Mouse (Mus musculus) midbrain, postnatal 0 days (tissue): ENCODE data around the gene Tyrp1. TPM values are rescaled to one million over a fixed set of nuclear protein-coding genes. Genes with fewer than 3 reads are reported as not detected.

Experiments
- ATAC-seq: fragments of 200-750 bp; cut with Nextera tagmentation; 2 replicates; pipeline ENCODE4 v1.8.0; 2017; ENCODE audit warnings: moderate number of reproducible peaks, mild to moderate bottlenecking, moderate TSS enrichment, moderate library complexity; ENCODE audit not compliant: low FRiP score
- DNase-seq: peaks from one replicate; pipeline ENCODE4 v3.0.0-alpha.2; 2015; ENCODE audit warnings: low spot score
- H3K27ac ChIP-seq: fragments of 300-500 bp; sonication (generic); 2 replicates; pipeline ENCODE4 v1.5.1; 2014; ENCODE audit warnings: low read depth, mild to moderate bottlenecking, low read length, mixed read lengths
- H3K27me3 ChIP-seq: fragments of 300-500 bp; sonication (generic); 2 replicates; pipeline ENCODE4 v1.6.1; 2014; ENCODE audit warnings: low read length, control low read depth, mixed read lengths; ENCODE audit not compliant: insufficient read depth
- H3K36me3 ChIP-seq: fragments of 300-500 bp; sonication (generic); 2 replicates; pipeline ENCODE4 v1.6.1; 2014; ENCODE audit warnings: low read length, control low read depth, mixed read lengths; ENCODE audit not compliant: insufficient read depth
- H3K4me1 ChIP-seq: fragments of 300-500 bp; sonication (generic); 2 replicates; pipeline ENCODE4 v1.6.1; 2014; ENCODE audit warnings: mild to moderate bottlenecking, control low read depth, antibody characterized with exemption, low read length, mixed read lengths; ENCODE audit not compliant: insufficient read depth
- H3K4me2 ChIP-seq: fragments of 300-500 bp; sonication (generic); 2 replicates; pipeline ENCODE4 v1.6.1; 2014; ENCODE audit warnings: low read depth, mild to moderate bottlenecking, low read length, mixed read lengths; ENCODE audit not compliant: poor library complexity, severe bottlenecking
- H3K4me3 ChIP-seq: fragments of 300-500 bp; sonication (generic); 2 replicates; pipeline ENCODE4 v1.5.1; 2014; ENCODE audit warnings: low read depth, mild to moderate bottlenecking, low read length, moderate library complexity
- H3K9ac ChIP-seq: fragments of 300-500 bp; sonication (generic); replicated peaks from 2 replicates; pipeline ENCODE4 v1.6.1; 2014; ENCODE audit warnings: mild to moderate bottlenecking, low read length, moderate library complexity, mixed read lengths; ENCODE audit not compliant: poor library complexity, severe bottlenecking
- H3K9me3 ChIP-seq: fragments of 300-500 bp; sonication (generic); 2 replicates; pipeline ENCODE4 v1.6.1; 2016; ENCODE audit warnings: low read length, control low read depth
- CTCF ChIP-seq: IDR thresholded peaks from 2 replicates; pipeline ENCODE4 v1.5.1; 2016; ENCODE audit warnings: antibody characterized with exemption, mild to moderate bottlenecking
- WGBS: fragments of 180-500 bp; shearing (Covaris S2); extraction: QIAGEN DNeasy Blood & Tissue Kit; methylation state at CpG from one replicate; pipeline ENCODE4 v1.1.7; 2014; 5-methylcytosine and 5-hydroxymethylcytosine counted together
- polyA plus RNA-seq: library from polyadenylated mRNA; unstranded; fragments of >200 nt; fragmentation: Nextera tagmentation; extraction: Ambion mirVana; gene quantifications from 2 replicates; pipeline ENCODE4 v1.2.1, GENCODE M21; 2015
- total RNA-seq: library from RNA; depleted of rRNA; stranded (reverse); fragments of >200 nt; gene quantifications from 2 replicates; pipeline ENCODE4 v1.2.3, GENCODE M21; 2014

The Tyrp1 gene
- total and polyA plus RNA-seq, 2 experiments from 2014 or later = 0.17 to 1.2 TPM

- TF ChIP-seq CTCF = no peak
- no peaks in the 10 kb centered on the region for H3K27me3 ChIP-seq
- no peaks in the 10 kb centered on the region for H3K4me1 ChIP-seq
- ATAC-seq = no peak
- no peaks in the 10 kb centered on the region for H3K36me3 ChIP-seq
- H3K9ac ChIP-seq = no peak overlapping the region
- H3K9me3 ChIP-seq = no peaks in the 10 kb centered on the region
- H3K4me2 ChIP-seq = no peak overlapping the region
- WGBS = 88% methylated on average over 1 of the region's 1 CpGs
- no peak overlapping the region for H3K4me3 ChIP-seq
- no peak for DNase-seq
- no peak overlapping the region for H3K27ac ChIP-seq
Measured at GRCm38 (mm10) chr4:80841980-80842379, 8.1 kb downstream of the Tyrp1 start.

DNA sequence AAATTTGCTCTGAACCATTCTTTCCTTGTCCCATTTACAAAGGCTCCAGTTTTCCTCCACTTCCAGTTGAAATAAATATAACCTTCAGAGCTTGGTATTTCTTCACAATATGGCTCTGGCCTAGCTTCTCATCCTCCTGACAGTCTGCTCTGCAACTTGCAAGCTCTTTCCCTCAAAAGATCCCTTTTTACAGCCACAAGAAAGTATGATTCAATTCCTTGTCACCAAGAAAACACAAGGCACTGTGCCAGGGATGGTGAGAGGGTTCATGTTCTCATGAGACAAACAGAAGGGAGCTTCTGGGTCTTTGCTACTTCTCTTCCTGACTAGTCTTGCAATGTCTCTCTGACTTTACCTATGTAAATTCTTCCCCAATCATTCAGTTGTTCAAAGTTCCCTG, 9.8 kb downstream of the Tyrp1 start:
- no peak overlapping the region for H3K4me3 ChIP-seq
- TF ChIP-seq CTCF = no peak

DNA sequence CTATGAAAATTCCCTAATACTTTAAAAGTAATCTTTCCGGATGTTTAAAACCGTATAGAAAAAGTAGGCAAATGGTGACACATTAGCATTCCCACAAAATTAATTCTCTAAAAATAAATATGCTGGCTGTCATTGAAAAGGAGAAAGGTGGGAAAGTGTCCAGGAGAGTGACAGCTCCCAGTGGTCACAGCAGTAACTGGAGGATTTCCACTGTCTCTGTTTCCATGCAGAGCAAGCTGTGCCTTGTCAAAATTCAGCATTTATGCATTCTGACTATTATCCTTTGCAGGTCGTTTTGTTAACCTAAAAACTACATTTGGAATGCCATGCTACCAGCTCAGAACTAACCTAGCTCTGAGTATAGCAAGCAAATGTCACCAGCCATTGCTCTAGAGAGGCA, 12.1 kb downstream of the Tyrp1 start:
- no peaks in the 10 kb centered on the region for H3K36me3 ChIP-seq
- no peak for TF ChIP-seq CTCF
- no peak overlapping the region for H3K4me3 ChIP-seq
- ATAC-seq (no peak), DNase-seq (no peak)
- 59% methylated on average over 3 of the region's 3 CpGs for WGBS
- H3K27me3 ChIP-seq = no peaks in the 10 kb centered on the region
- H3K9ac ChIP-seq = no peak overlapping the region
- no peaks in the 10 kb centered on the region for H3K9me3 ChIP-seq
- H3K4me1 ChIP-seq = no peaks in the 10 kb centered on the region
- H3K4me2 ChIP-seq = no peak overlapping the region
- no peak overlapping the region for H3K27ac ChIP-seq

More for the DNA sequence above, 9.8 kb downstream of the Tyrp1 start:
- no peaks in the 10 kb centered on the region for H3K4me1 ChIP-seq
- H3K9me3 ChIP-seq = no peaks in the 10 kb centered on the region
- no peaks in the 10 kb centered on the region for H3K27me3 ChIP-seq
- no peak for ATAC-seq
- H3K36me3 ChIP-seq = no peaks in the 10 kb centered on the region
- no peak overlapping the region for H3K27ac ChIP-seq
- no peak overlapping the region for H3K4me2 ChIP-seq
- H3K9ac ChIP-seq = no peak overlapping the region
- no peak for DNase-seq

DNA sequence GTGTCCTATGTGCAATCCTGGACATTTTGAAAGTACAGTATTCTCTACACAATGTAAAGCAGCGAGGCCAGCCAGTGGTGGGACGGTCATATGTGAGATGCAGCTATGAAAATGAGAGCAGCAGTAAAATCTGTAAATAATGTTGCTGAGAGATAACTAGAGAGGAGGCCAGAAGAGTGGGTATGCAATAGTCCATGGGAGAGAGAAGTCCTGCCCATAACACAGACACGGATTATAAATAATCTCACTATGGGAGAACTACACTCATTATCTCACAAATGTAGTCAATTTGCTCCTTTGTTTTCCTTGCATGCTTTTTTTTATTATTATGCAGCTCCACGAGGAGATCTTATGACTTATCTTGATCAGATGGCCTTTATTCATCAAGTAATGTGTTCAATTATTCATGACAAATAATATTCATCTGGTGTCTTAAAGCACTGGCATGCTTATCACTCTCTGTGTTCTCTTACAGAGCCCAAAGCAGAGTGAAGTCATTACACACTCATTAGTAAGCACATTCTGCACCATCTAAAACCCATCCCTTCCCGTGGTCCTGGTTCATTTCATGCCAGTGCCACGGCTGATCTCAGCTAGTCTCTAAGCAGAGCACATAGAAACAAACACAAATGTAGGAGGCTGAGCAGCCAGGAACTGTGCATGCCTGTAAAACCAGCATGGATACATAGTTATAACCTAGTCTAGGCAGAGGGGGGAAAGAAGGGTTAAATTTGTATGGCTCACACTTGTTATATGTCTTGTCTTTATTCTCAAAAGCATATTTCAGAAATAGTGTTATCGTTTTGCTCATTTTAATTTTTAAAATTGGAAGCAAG, 18.9 kb downstream of the Tyrp1 start:
- TF ChIP-seq CTCF = no peak
- WGBS = 57% methylated on average over 7 of the region's 7 CpGs
- Histone ChIP-seq H3K4me3 (no peak overlapping the region), H3K4me2 (no peak overlapping the region), H3K4me1 (no peaks in the 10 kb centered on the region), H3K36me3 (no peaks in the 10 kb centered on the region), H3K9ac (no peak overlapping the region), H3K9me3 (no peaks in the 10 kb centered on the region), H3K27me3 (no peaks in the 10 kb centered on the region), H3K27ac (no peak overlapping the region)
- peak; percentile 34; the same call in 1 of the 2 replicates for ATAC-seq
- no peak for DNase-seq

DNA sequence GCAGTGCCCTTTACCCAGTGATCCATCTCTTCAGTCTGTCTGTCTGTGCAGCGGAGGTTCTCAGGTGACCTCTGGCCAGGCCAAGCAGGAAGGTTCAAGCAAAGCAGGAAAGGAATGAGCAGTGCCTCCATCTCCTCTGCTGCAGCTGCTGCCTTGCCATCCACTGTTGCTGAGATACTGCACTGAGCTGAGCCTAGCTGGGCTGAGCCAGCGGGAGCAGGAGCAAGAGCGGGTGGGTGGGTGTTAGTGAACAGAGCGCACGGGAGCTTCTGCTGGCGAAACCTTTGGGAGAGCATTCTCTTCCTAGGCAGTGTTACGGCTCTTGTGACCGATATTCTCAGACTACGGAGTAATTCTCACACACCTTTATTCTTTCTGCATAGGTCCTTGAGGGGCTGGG, 21.6 kb downstream of the Tyrp1 start:
- no peak overlapping the region for H3K27ac ChIP-seq
- H3K27me3 ChIP-seq = no peaks in the 10 kb centered on the region
- DNase-seq (no peak), ATAC-seq (no peak)
- H3K9me3 ChIP-seq = no peaks in the 10 kb centered on the region
- no peak overlapping the region for H3K9ac ChIP-seq
- WGBS = 81% methylated on average over 9 of the region's 9 CpGs
- no peak overlapping the region for H3K4me3 ChIP-seq
- H3K4me2 ChIP-seq = no peak overlapping the region
- no peaks in the 10 kb centered on the region for H3K4me1 ChIP-seq
- no peaks in the 10 kb centered on the region for H3K36me3 ChIP-seq
- TF ChIP-seq CTCF = no peak

DNA sequence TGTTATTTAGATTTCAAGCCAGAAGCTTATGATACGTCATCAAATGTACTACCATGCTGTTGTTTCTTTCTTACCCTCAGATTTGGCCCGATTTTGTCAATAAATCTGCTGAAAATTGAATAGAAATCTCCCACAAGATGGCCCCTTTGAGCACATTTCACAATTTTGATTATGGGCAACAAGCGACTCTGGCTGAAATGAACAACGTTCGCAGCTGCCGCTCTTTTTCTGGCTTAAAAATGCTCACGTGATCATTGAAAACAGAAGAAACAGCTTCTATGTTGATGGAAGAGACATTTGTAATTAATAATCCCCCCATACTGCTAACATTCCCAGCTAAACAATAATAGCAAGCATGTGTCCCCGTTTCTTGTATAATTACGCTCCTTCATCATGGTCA, 29.0 kb downstream of the Tyrp1 start:
- no peaks in the 10 kb centered on the region for H3K9me3 ChIP-seq
- H3K4me1 ChIP-seq = no peaks in the 10 kb centered on the region
- ATAC-seq = no peak
- peak; percentile 38 for DNase-seq
- no peaks in the 10 kb centered on the region for H3K36me3 ChIP-seq
- no peak overlapping the region for H3K9ac ChIP-seq
- no peak overlapping the region for H3K27ac ChIP-seq
- H3K27me3 ChIP-seq = no peaks in the 10 kb centered on the region
- no peak overlapping the region for H3K4me3 ChIP-seq
- no peak overlapping the region for H3K4me2 ChIP-seq
- WGBS = 75% methylated on average over 9 of the region's 9 CpGs
- peak; percentile 32 for TF ChIP-seq CTCF
